Mouse (Mus musculus): ENCODE measurements around the gene Prl2b1. TPM values are rescaled to one million over a fixed set of nuclear protein-coding genes. Genes with fewer than 3 reads are reported as not detected.

Prl2b1 gene
- polyA plus RNA-seq (2015; fragmentation: Nextera tagmentation; extraction: Ambion mirVana), result not detected in 2 replicates

DNA sequence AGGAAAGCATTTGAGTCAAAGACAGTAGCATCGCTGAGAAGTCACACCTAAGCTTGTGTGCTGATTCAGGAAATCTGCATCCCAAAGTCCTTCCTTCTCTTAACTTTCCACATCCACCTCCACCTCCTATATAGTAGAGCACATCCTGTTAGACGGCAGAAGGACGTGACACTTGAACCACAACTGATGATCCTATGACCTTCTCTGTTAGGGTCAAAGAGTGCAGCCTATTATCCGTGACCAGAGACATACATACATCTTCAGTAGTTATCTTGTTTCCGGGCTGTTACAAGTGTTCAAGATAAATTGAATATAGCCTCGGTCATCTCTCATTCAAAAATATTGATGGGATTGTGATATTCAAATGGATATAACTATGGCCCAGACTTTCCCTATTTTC, at the start of gene Prl2b1:
Prl2b1 (minus strand) TSS at position 101 of the 400 bp plus-strand sequence.
- Histone ChIP-seq H3K36me3 (ENCODE audit: control insufficient read depth, insufficient read depth, low read length) (no peaks in the 10 kb centered on the region), H3K27me3 (ENCODE audit: control insufficient read depth, insufficient read depth, low read depth, low read length) (no peaks in the 10 kb centered on the region), H3K4me1 (ENCODE audit: control insufficient read depth, insufficient read depth, low read length) (no peaks in the 10 kb centered on the region), H3K9me3 (replicated peaks; ENCODE audit: control insufficient read depth, low read length, poor library complexity, severe bottlenecking) (no peaks in the 10 kb centered on the region), H3K9ac (ENCODE audit: low read depth, low read length) (no peak within 1 kb of the TSS), H3K4me2 (ENCODE audit: low read length) (no peak within 1 kb of the TSS), H3K4me3 (ENCODE audit: low read depth, low read length) (no peak within 1 kb of the TSS), H3K27ac (ENCODE audit: low read length) (no peak within 1 kb of the TSS)
- 89% methylated on average over 6 of the region's 6 CpGs for WGBS
- ATAC-seq, result no peak

GRCm38 (mm10) chr13:27438588-27438987, 47.9 kb upstream of the Prl2b1 start, which contains the start of gene Prl8a6:
Gene Prl8a6, minus strand, starts transcription at chr13:27438688.
- H3K4me2 ChIP-seq (ENCODE audit: low read length), result no peak within 1 kb of the TSS
- no peak within 1 kb of the TSS for H3K27ac ChIP-seq (ENCODE audit: low read length)
- no peaks in the 10 kb centered on the region for H3K4me1 ChIP-seq (ENCODE audit: control insufficient read depth, insufficient read depth, low read length)
- H3K9ac ChIP-seq (ENCODE audit: low read depth, low read length), result no peak within 1 kb of the TSS
- H3K36me3 ChIP-seq (ENCODE audit: control insufficient read depth, insufficient read depth, low read length), result no peaks in the 10 kb centered on the region
- 90% methylated on average over 3 of the region's 3 CpGs for WGBS
- ATAC-seq, result no peak
- H3K4me3 ChIP-seq (ENCODE audit: low read depth, low read length), result no peak within 1 kb of the TSS
- H3K27me3 ChIP-seq (ENCODE audit: control insufficient read depth, insufficient read depth, low read depth, low read length), result no peaks in the 10 kb centered on the region
- H3K9me3 ChIP-seq (replicated peaks; ENCODE audit: control insufficient read depth, low read length, poor library complexity, severe bottlenecking), result no peaks in the 10 kb centered on the region

DNA sequence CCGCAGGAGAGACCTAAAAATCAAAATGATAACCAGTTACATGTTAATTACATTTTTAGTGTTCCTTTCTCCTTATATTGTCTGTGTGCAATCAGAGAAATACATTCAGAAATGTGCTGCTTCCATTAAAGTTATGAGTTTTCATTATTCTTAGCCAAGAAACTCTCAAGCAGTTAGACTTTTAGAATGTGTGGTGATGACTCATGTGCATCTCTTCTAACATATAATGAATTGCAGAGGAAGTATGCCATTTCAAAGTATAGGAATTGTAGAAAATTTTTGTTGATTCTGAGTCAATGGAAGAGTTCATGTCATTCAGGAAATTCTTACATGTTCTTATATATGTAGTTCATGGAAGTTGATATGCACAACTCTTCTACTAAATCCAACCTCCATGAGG, 42.5 kb upstream of the Prl2b1 start:
- H3K36me3 ChIP-seq (ENCODE audit: control insufficient read depth, insufficient read depth, low read length), result no peaks in the 10 kb centered on the region
- no peak overlapping the region for H3K4me3 ChIP-seq (ENCODE audit: low read depth, low read length)
- H3K4me1 ChIP-seq (ENCODE audit: control insufficient read depth, insufficient read depth, low read length), result no peaks in the 10 kb centered on the region
- no peak overlapping the region for H3K27ac ChIP-seq (ENCODE audit: low read length)
- 85% methylated on average over 1 of the region's 1 CpGs for WGBS
- no peak for ATAC-seq
- no peaks in the 10 kb centered on the region for H3K27me3 ChIP-seq (ENCODE audit: control insufficient read depth, insufficient read depth, low read depth, low read length)
- no peak overlapping the region for H3K4me2 ChIP-seq (ENCODE audit: low read length)
- no peak overlapping the region for H3K9ac ChIP-seq (ENCODE audit: low read depth, low read length)
- H3K9me3 ChIP-seq (replicated peaks; ENCODE audit: control insufficient read depth, low read length, poor library complexity, severe bottlenecking), result no peaks in the 10 kb centered on the region

GRCm38 (mm10) chr13:27413640-27414039, 23.0 kb upstream of the Prl2b1 start:
- ATAC-seq, result no peak
- no peak overlapping the region for H3K4me3 ChIP-seq (ENCODE audit: low read depth, low read length)
- no peak overlapping the region for H3K4me2 ChIP-seq (ENCODE audit: low read length)
- H3K36me3 ChIP-seq (ENCODE audit: control insufficient read depth, insufficient read depth, low read length), result no peaks in the 10 kb centered on the region
- H3K4me1 ChIP-seq (ENCODE audit: control insufficient read depth, insufficient read depth, low read length), result no peaks in the 10 kb centered on the region
- H3K9ac ChIP-seq (ENCODE audit: low read depth, low read length), result no peak overlapping the region
- H3K9me3 ChIP-seq (replicated peaks; ENCODE audit: control insufficient read depth, low read length, poor library complexity, severe bottlenecking), result no peaks in the 10 kb centered on the region
- H3K27ac ChIP-seq (ENCODE audit: low read length), result no peak overlapping the region
- H3K27me3 ChIP-seq (ENCODE audit: control insufficient read depth, insufficient read depth, low read depth, low read length), result no peaks in the 10 kb centered on the region

GRCm38 (mm10) chr13:27399061-27399724, 8.5 kb upstream of the Prl2b1 start:
- H3K9ac ChIP-seq (ENCODE audit: low read depth, low read length), result no peak overlapping the region
- H3K27me3 ChIP-seq (ENCODE audit: control insufficient read depth, insufficient read depth, low read depth, low read length), result no peaks in the 10 kb centered on the region
- no peaks in the 10 kb centered on the region for H3K9me3 ChIP-seq (replicated peaks; ENCODE audit: control insufficient read depth, low read length, poor library complexity, severe bottlenecking)
- ATAC-seq, result peak; percentile 51; the same call in 1 of the 2 replicates
- no peaks in the 10 kb centered on the region for H3K36me3 ChIP-seq (ENCODE audit: control insufficient read depth, insufficient read depth, low read length)
- no peak overlapping the region for H3K27ac ChIP-seq (ENCODE audit: low read length)
- no peaks in the 10 kb centered on the region for H3K4me1 ChIP-seq (ENCODE audit: control insufficient read depth, insufficient read depth, low read length)
- H3K4me2 ChIP-seq (ENCODE audit: low read length), result no peak overlapping the region
- WGBS, result 68% methylated on average over 7 of the region's 7 CpGs
- no peak overlapping the region for H3K4me3 ChIP-seq (ENCODE audit: low read depth, low read length)

GRCm38 (mm10) chr13:27345373-27345772, 45.3 kb downstream of the Prl2b1 start, which contains the start of gene Prl8a2:
Gene Prl8a2, plus strand, starts transcription at chr13:27345673.
- Histone ChIP-seq H3K4me2 (ENCODE audit: low read length) (no peak within 1 kb of the TSS), H3K27ac (ENCODE audit: low read length) (no peak within 1 kb of the TSS), H3K4me1 (ENCODE audit: control insufficient read depth, insufficient read depth, low read length) (no peaks in the 10 kb centered on the region), H3K4me3 (ENCODE audit: low read depth, low read length) (no peak within 1 kb of the TSS), H3K9me3 (replicated peaks; ENCODE audit: control insufficient read depth, low read length, poor library complexity, severe bottlenecking) (no peaks in the 10 kb centered on the region), H3K9ac (ENCODE audit: low read depth, low read length) (no peak within 1 kb of the TSS), H3K36me3 (ENCODE audit: control insufficient read depth, insufficient read depth, low read length) (no peaks in the 10 kb centered on the region), H3K27me3 (ENCODE audit: control insufficient read depth, insufficient read depth, low read depth, low read length) (no peaks in the 10 kb centered on the region)
- no peak for ATAC-seq
- WGBS, result 78% methylated on average over 2 of the region's 2 CpGs

- Histone ChIP-seq H3K27me3 (ENCODE audit: control insufficient read depth, insufficient read depth, low read depth, low read length) (no peaks in the 10 kb centered on the region), H3K36me3 (ENCODE audit: control insufficient read depth, insufficient read depth, low read length) (no peaks in the 10 kb centered on the region), H3K27ac (ENCODE audit: low read length) (no peak overlapping the region), H3K9me3 (replicated peaks; ENCODE audit: control insufficient read depth, low read length, poor library complexity, severe bottlenecking) (no peaks in the 10 kb centered on the region), H3K4me3 (ENCODE audit: low read depth, low read length) (no peak overlapping the region), H3K4me2 (ENCODE audit: low read length) (no peak overlapping the region), H3K9ac (ENCODE audit: low read depth, low read length) (no peak overlapping the region), H3K4me1 (ENCODE audit: control insufficient read depth, insufficient read depth, low read length) (no peaks in the 10 kb centered on the region)
- 81% methylated on average over 3 of the region's 3 CpGs for WGBS
- no peak for ATAC-seq
Observed at GRCm38 (mm10) chr13:27342733-27343275, 47.8 kb downstream of the Prl2b1 start.

- no peak overlapping the region for H3K9ac ChIP-seq (ENCODE audit: low read depth, low read length)
- H3K4me1 ChIP-seq (ENCODE audit: control insufficient read depth, insufficient read depth, low read length), result no peaks in the 10 kb centered on the region
- no peak overlapping the region for H3K4me3 ChIP-seq (ENCODE audit: low read depth, low read length)
- no peaks in the 10 kb centered on the region for H3K9me3 ChIP-seq (replicated peaks; ENCODE audit: control insufficient read depth, low read length, poor library complexity, severe bottlenecking)
- H3K4me2 ChIP-seq (ENCODE audit: low read length), result no peak overlapping the region
- H3K36me3 ChIP-seq (ENCODE audit: control insufficient read depth, insufficient read depth, low read length), result no peaks in the 10 kb centered on the region
- no peak for ATAC-seq
- WGBS, result 31% methylated on average over 1 of the region's 1 CpGs
- H3K27ac ChIP-seq (ENCODE audit: low read length), result no peak overlapping the region
- no peaks in the 10 kb centered on the region for H3K27me3 ChIP-seq (ENCODE audit: control insufficient read depth, insufficient read depth, low read depth, low read length)
Observed at GRCm38 (mm10) chr13:27334989-27335388, 55.7 kb downstream of the Prl2b1 start.

Data from midbrain, embryonic 16.5 days (tissue).